Mouse (Mus musculus) thymus, postnatal 0 days (tissue): ENCODE results near the gene Hspb7. TPM values are rescaled to one million over a fixed set of nuclear protein-coding genes. Genes with fewer than 3 reads are reported as not detected.

ENCODE experiments used
- DNase-seq: peaks from one replicate; pipeline ENCODE4 v3.0.0-alpha.2; 2015; ENCODE audit warnings: low spot score
- polyA plus RNA-seq: library from polyadenylated mRNA; unstranded; fragments of >200 nt; fragmentation: Nextera tagmentation; extraction: Ambion mirVana; gene quantifications from 2 replicates; pipeline ENCODE4 v1.2.1, GENCODE M21; 2015

Hspb7 gene
- polyA plus RNA-seq, 1 experiment from 2014 or later = not detected

- no peak for DNase-seq
Observed at GRCm38 (mm10) chr4:141468576-141468975, 48.0 kb downstream of the Hspb7 start.

GRCm38 (mm10) chr4:141469343-141469742 lies 48.8 kb downstream of the Hspb7 start:
- DNase-seq = no peak

GRCm38 (mm10) chr4:141471491-141471890 lies 50.9 kb downstream of the Hspb7 start:
- no peak for DNase-seq

GRCm38 (mm10) chr4:141472641-141473321 lies 52.2 kb downstream of the Hspb7 start:
- DNase-seq = no peak

GRCm38 (mm10) chr4:141474431-141474830 lies 53.9 kb downstream of the Hspb7 start:
- DNase-seq = no peak

Other genes starting within 250 kb of the Hspb7 start
- 2.7 and 3.4 TPM in 2 replicates for gene Rsg1, start 206.8 kb upstream of the Hspb7 start, polyA plus RNA-seq
- gene Arhgef19, start 181.3 kb upstream of the Hspb7 start, polyA plus RNA-seq = 0.29 and 0.39 TPM in 2 replicates
- gene Epha2, start 119.5 kb upstream of the Hspb7 start, polyA plus RNA-seq = 0.55 and 0.58 TPM in 2 replicates
- 0.25 TPM in 1 of 2 replicates, not detected in the other for gene Fam131c, start 52.6 kb upstream of the Hspb7 start, polyA plus RNA-seq
- 0.17 and 0.27 TPM in 2 replicates for gene Clcnka, start 22.1 kb upstream of the Hspb7 start, polyA plus RNA-seq
- 0.23 TPM in 1 of 2 replicates, not detected in the other for gene Clcnkb, start 4.8 kb upstream of the Hspb7 start, polyA plus RNA-seq
- gene Srarp, start 15.3 kb downstream of the Hspb7 start, polyA plus RNA-seq = not detected in 2 replicates
- gene Zbtb17, start 23.9 kb downstream of the Hspb7 start, polyA plus RNA-seq = 31.1 and 32.5 TPM in 2 replicates
- gene Spen, start 117.8 kb downstream of the Hspb7 start, polyA plus RNA-seq = 5.8 and 9.3 TPM in 2 replicates
- 2.4 and 3.9 TPM in 2 replicates for gene Fblim1, start 185.3 kb downstream of the Hspb7 start, polyA plus RNA-seq
- 0.23 and 0.33 TPM in 2 replicates for gene Tmem82, start 197.9 kb downstream of the Hspb7 start, polyA plus RNA-seq
- gene Slc25a34, start 203.0 kb downstream of the Hspb7 start, polyA plus RNA-seq = 0.08 TPM in 1 of 2 replicates, not detected in the other
- 2.6 and 3.6 TPM in 2 replicates for gene Plekhm2, start 244.1 kb downstream of the Hspb7 start, polyA plus RNA-seq